Mouse (Mus musculus) heart, embryonic 12.5 days (tissue): ENCODE measurements at regions not wholly inside any gene's neighbourhood (a gene's known extent, or its start where the extent isn't known, plus 50 kb on each side); places are given as distances from the start of the nearest gene placed in this dataset.
A peak's percentile ranks its signal among the peaks of the same experiment; 100 is the strongest.

ENCODE experiments used
- ATAC-seq: fragments of 200-750 bp; cut with Nextera tagmentation; 2 replicates; pipeline ENCODE4 v1.8.0; 2017; ENCODE audit warnings: moderate TSS enrichment, moderate library complexity; ENCODE audit not compliant: insufficient number of reproducible peaks, low FRiP score
- H3K27ac ChIP-seq: fragments of 300-500 bp; sonication (generic); 2 replicates; pipeline ENCODE4 v1.5.1; 2016; ENCODE audit warnings: mild to moderate bottlenecking, moderate library complexity; ENCODE audit not compliant: poor library complexity, severe bottlenecking
- H3K27me3 ChIP-seq: fragments of 300-500 bp; sonication (generic); replicated peaks from 2 replicates; pipeline ENCODE4 v1.6.1; 2016; ENCODE audit warnings: mild to moderate bottlenecking, moderate library complexity
- H3K36me3 ChIP-seq: fragments of 300-500 bp; sonication (generic); 2 replicates; pipeline ENCODE4 v1.6.1; 2016; ENCODE audit warnings: mild to moderate bottlenecking, moderate library complexity
- H3K4me1 ChIP-seq: fragments of 300-500 bp; sonication (generic); replicated peaks from 2 replicates; pipeline ENCODE4 v1.6.1; 2016; ENCODE audit warnings: mild to moderate bottlenecking
- H3K4me2 ChIP-seq: fragments of 300-500 bp; sonication (generic); 2 replicates; pipeline ENCODE4 v1.6.1; 2016; ENCODE audit warnings: mild to moderate bottlenecking, moderate library complexity
- H3K4me3 ChIP-seq: fragments of 300-500 bp; sonication (generic); 2 replicates; pipeline ENCODE4 v1.5.1; 2016; ENCODE audit warnings: mild to moderate bottlenecking
- H3K9ac ChIP-seq: fragments of 300-500 bp; sonication (generic); 2 replicates; pipeline ENCODE4 v1.6.1; 2016; ENCODE audit warnings: mild to moderate bottlenecking, moderate library complexity
- H3K9me3 ChIP-seq: fragments of 300-500 bp; sonication (generic); replicated peaks from 2 replicates; pipeline ENCODE4 v1.6.1; 2016; ENCODE audit warnings: mild to moderate bottlenecking, moderate library complexity
- WGBS: fragments of 180-500 bp; shearing (Covaris S2); methylation state at CpG from one replicate; pipeline ENCODE4 v1.1.7; 2016; 5-methylcytosine and 5-hydroxymethylcytosine counted together

DNA sequence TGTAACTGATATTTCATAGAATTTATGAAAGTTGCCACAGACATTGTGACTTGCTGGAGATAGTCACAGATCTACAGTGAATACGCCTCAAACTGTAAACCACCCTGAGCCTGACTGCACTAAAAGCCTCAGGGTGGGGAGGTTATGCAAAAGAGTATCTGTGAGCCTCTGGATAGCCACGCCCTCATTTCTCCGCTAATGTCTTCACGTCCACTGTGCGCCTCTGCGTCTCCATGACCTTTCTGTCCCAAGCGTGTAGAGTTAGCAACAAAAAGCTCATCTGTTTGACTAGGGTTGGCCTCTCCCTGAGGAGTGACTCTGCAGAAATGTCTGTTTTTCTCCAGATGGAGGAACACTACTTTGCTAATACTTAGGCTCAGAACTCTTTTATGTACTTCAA, 170.8 kb upstream of the Gm49356 start:
- H3K4me2 ChIP-seq = no peak overlapping the region
- no peaks in the 10 kb centered on the region for H3K9me3 ChIP-seq
- no peak overlapping the region for H3K27ac ChIP-seq
- H3K4me3 ChIP-seq = no peak overlapping the region
- peaks cover 9% of the 10 kb centered on the region for H3K27me3 ChIP-seq
- peak; percentile 79 for ATAC-seq
- 82% methylated on average over 7 of the region's 7 CpGs for WGBS
- H3K4me1 ChIP-seq = no peaks in the 10 kb centered on the region
- no peak overlapping the region for H3K9ac ChIP-seq
- no peaks in the 10 kb centered on the region for H3K36me3 ChIP-seq

DNA sequence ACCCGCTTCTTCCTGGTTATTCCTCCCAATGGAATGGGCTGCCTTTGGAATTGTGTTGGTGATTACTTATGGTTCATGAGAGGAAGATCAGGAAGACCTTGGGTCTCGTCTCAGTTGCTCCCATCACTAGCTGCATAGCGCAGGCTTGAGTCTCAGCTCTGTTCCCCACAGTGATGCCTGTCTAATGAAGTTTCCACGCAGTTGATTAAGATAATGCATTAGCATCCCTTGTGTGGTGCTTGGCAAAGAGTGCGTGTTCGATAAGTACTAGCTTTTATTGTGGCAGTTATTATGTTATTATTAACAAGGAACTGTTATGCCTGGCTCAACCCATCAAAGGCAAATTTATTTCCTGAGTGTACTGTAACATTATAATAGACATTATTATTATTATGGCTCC, 169.7 kb upstream of the Gm49356 start:
- H3K9me3 ChIP-seq = no peaks in the 10 kb centered on the region
- no peak overlapping the region for H3K9ac ChIP-seq
- WGBS = 81% methylated on average over 6 of the region's 6 CpGs
- no peak overlapping the region for H3K4me2 ChIP-seq
- no peak overlapping the region for H3K4me3 ChIP-seq
- ATAC-seq = no peak
- H3K4me1 ChIP-seq = no peaks in the 10 kb centered on the region
- H3K27me3 ChIP-seq = peaks cover 2% of the 10 kb centered on the region
- H3K27ac ChIP-seq = no peak overlapping the region
- no peaks in the 10 kb centered on the region for H3K36me3 ChIP-seq

DNA sequence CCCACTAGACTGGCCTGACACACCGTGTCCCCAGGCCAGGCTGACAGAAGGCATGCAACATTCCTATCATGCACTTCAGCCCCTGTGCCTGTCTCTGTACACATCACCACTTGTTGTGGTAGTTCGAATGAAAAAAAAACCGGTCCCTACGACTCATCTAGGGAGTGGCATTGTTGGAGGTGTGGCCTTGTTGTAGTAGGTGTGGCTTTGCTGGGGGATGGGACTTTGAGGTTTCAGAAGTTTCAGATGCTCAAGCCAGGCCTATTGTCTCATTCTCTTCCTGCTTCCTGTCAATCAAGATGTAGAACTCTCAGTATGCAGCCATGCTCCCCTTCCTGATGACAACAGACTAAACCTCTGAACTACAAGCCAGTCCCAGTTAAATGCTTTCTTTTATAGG, 162.1 kb upstream of the Gm49356 start:
- H3K4me1 ChIP-seq = peaks cover 13% of the 10 kb centered on the region
- no peak overlapping the region for H3K4me2 ChIP-seq
- WGBS = 46% methylated on average over 4 of the region's 4 CpGs
- no peaks in the 10 kb centered on the region for H3K27me3 ChIP-seq
- H3K4me3 ChIP-seq = no peak overlapping the region
- ATAC-seq = no peak
- no peak overlapping the region for H3K9ac ChIP-seq
- no peaks in the 10 kb centered on the region for H3K9me3 ChIP-seq
- H3K27ac ChIP-seq = no peak overlapping the region
- no peaks in the 10 kb centered on the region for H3K36me3 ChIP-seq

DNA sequence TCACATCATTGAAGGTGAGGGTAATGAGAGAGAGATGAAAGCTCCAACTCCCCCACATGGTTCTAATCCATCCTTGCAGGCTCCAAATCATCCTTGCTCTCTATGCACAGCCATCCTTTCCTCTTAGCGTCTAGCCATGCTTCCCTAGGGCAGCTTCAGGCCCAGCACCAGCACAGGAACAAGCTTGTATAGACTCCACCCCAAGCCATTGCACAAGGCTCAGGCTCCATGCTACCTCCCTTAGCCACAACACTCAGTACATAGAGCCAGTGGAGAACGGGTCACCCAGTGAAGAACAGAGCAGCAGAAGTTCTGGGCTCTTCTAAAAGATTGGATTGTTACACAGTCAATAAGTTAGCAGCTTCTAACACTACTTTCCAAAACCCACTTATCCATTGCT, 160.8 kb upstream of the Gm49356 start:
- H3K9ac ChIP-seq = no peak overlapping the region
- no peak for ATAC-seq
- no peaks in the 10 kb centered on the region for H3K27me3 ChIP-seq
- no peak overlapping the region for H3K27ac ChIP-seq
- no peak overlapping the region for H3K4me3 ChIP-seq
- peaks cover 16% of the 10 kb centered on the region for H3K4me1 ChIP-seq
- H3K36me3 ChIP-seq = no peaks in the 10 kb centered on the region
- H3K9me3 ChIP-seq = no peaks in the 10 kb centered on the region
- WGBS = 90% methylated on average over 2 of the region's 2 CpGs
- H3K4me2 ChIP-seq = no peak overlapping the region

DNA sequence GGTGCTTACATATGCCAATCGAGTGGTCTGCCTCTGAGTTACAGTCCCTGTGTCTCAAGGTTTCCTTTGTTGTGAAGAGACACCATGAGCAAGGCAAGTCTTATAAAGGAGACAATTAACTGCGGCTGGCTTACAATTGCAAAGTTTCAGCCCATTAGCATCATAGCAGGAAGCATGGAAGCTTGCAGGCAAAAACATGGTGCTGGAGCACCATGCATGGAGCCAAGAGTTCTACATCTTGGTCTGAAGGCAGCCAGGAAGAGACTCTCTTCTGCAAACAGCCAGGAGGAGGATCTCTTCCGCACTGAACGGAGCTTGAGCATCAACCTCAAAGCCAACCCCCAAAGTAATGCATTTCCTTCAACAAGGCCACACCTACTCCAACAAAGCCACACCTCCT, 158.2 kb upstream of the Gm49356 start:
- no peak for ATAC-seq
- Histone ChIP-seq H3K4me1 (peaks cover 14% of the 10 kb centered on the region), H3K9me3 (no peaks in the 10 kb centered on the region), H3K4me3 (no peak overlapping the region), H3K4me2 (no peak overlapping the region), H3K27me3 (no peaks in the 10 kb centered on the region), H3K36me3 (no peaks in the 10 kb centered on the region), H3K9ac (no peak overlapping the region), H3K27ac (no peak overlapping the region)
- 84% methylated on average over 4 of the region's 4 CpGs for WGBS

DNA sequence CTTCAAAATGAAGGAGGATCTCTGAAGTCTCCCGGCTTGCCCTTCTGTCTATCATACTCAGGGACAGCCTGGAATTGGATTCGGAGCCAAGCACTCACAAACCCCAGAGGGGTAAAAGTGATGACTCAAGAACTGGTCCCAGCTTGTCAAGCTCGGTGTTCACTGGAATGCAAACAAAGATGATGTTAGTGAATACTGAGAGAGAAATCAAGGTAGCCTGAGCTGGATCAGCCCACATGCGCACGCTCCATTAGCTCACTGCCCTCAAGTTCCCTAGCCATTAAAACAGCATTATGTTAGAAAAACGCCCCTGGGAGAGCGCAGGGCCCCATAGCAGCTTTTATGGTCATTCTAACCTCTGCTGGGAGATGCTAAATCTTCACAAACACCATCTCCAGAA, 157.8 kb upstream of the Gm49356 start:
- WGBS = 72% methylated on average over 7 of the region's 7 CpGs
- Histone ChIP-seq H3K36me3 (no peaks in the 10 kb centered on the region), H3K4me1 (peaks cover 13% of the 10 kb centered on the region), H3K9me3 (no peaks in the 10 kb centered on the region), H3K27me3 (no peaks in the 10 kb centered on the region), H3K4me2 (no peak overlapping the region), H3K9ac (no peak overlapping the region), H3K27ac (no peak overlapping the region), H3K4me3 (no peak overlapping the region)
- no peak for ATAC-seq

DNA sequence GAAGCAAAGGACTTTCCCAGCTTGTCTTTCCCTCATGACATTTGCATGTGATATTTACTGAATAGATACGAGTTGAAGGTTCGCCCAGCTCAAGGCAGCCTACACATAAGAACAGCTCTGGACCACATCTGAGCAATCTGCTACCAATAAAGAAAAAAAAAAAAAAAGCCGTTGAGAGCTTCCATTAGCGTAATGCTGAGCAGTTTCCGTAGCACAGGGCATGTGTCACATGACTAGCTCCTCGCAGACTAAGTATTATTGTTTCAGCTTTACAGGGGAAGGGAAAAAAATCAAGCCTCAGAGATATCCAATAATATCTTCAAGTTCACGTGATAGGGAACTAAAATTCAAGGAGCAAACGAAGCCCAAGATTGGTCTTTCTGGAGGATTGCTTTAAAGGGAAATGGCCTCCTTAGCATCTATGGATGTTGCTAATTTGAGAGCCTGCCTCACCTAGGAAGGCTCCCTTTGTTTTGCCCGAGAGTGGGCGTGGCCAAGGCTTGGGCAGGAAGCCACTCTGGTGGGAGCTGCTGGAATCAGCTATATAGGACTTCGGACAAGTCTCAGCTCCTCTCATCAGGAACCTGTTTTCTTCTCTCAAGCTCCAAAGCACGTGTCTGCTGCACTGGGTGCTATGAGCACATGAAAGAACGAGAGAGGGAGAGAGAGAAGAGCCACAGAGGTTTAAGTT, 157.0 kb upstream of the Gm49356 start:
- H3K27ac ChIP-seq = no peak overlapping the region
- WGBS = 39% methylated on average over 13 of the region's 13 CpGs

More for the DNA sequence above, 157.0 kb upstream of the Gm49356 start:
- Histone ChIP-seq H3K4me2 (peak overlapping the region; percentile 29), H3K27me3 (no peaks in the 10 kb centered on the region), H3K36me3 (no peaks in the 10 kb centered on the region), H3K4me1 (peaks cover 7% of the 10 kb centered on the region), H3K4me3 (no peak overlapping the region), H3K9me3 (no peaks in the 10 kb centered on the region), H3K9ac (no peak overlapping the region)
- ATAC-seq = no peak; the same call in 1 of the 2 replicates
